Mouse (Mus musculus) stomach, postnatal 0 days (tissue): Measurements from ENCODE around the gene Mgst3.

Experiments
- CTCF ChIP-seq: IDR thresholded peaks from 2 replicates; pipeline ENCODE4 v1.5.1; 2016; ENCODE audit warnings: antibody characterized with exemption, low read depth, mild to moderate bottlenecking, moderate library complexity
- EP300 ChIP-seq: optimal IDR thresholded peaks from 2 replicates; pipeline ENCODE3; 2016; ENCODE audit warnings: antibody characterized with exemption

DNA sequence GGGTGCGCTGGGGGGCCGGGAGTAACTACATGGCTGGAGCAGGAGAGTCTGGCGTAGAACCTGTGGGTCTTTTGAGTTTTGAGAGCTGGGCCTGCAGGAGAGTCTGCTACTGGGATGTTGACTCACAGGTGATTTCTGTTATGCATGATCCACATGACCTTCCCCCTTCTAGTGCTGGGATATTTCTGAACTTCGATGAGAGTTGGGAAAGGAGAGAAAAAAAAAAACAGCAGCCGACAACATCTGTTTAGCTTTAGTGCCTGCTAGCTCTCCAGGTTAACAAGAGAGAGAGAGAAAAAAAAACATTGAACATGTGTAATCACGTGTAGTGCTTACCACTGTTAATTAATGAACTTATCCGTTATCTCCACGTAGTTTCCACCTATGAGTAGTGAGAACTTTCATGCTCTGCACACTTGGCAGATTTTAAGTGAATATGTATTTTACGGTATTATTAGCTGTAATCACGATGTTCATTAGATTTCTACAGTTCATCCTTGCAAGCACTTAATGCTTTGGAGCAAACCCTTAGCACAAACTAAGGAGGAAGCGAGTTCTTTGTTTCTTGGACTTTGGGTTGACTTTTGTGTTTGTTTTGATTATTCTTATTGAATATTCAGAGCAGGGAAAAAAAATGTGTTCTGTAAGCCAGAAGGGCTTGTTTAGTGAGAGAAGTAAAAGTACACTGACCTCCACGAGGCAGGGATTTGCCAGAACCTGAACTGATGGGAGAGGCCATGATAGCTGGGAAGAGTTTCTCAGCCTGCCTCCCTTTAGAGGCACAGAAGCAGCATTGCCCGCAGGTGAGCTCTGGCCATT is 42.8 kb downstream of the Mgst3 start:
- TF ChIP-seq CTCF (no peak), EP300 (no peak)
